Mouse (Mus musculus): ENCODE data around the gene Adprhl2. TPM values are rescaled to one million over a fixed set of nuclear protein-coding genes. Genes with fewer than 3 reads are reported as not detected.

The Adprhl2 gene
- polyA plus RNA-seq, 1 experiment from 2014 or later: 26.1 TPM

DNA sequence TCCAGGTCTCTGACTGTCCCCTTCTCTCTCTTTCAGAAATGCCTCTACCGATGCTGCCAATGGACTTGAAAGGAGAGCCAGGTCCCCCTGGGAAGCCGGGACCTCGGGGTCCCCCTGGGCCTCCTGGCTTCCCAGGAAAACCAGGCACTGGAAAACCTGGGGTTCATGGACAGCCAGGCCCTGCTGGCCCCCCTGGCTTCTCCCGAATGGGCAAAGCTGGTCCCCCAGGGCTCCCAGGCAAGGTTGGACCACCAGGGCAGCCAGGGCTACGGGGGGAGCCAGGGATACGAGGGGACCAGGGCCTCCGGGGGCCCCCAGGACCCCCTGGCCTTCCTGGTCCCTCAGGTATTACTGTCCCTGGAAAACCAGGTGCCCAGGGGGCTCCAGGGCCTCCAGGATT, 11.2 kb downstream of the Adprhl2 start:
- WGBS (ENCODE audit: insufficient replicate concordance): 50% methylated on average over 7 of the region's 7 CpGs
- ATAC-seq (ENCODE audit: low read depth): no peak
- no peaks in the 10 kb centered on the region; the same call in 1 of the 2 replicates for H3K9me3 ChIP-seq (replicated peaks; ENCODE audit: control insufficient read depth, low read length)

DNA sequence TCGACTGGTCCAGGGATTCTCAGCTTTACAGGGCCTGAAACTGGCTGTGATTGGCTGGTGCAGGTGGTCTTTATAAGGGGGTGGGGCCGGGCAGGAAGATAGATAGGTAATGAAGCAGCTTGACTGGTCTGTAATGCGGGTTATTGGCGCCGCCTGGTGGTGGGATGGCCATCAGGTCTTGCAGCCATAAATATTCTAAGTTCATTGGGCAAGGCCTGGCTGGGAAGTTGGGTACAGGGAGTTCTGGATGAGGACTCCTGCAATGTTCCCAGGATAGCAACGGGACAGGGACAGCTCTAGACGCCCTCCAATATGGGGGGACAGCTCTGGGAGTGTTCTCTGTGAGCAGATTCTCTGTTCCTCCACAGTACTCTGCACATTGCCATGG, 11.6 kb downstream of the Adprhl2 start:
- no peak overlapping the region for H3K9ac ChIP-seq (ENCODE audit: low read depth, low read length)
- WGBS (ENCODE audit: insufficient replicate concordance): under 1% methylated on average over 7 of the region's 7 CpGs
- H3K27ac ChIP-seq (ENCODE audit: low read length): no peak overlapping the region
- H3K4me2 ChIP-seq (ENCODE audit: low read depth, low read length): peak overlapping the region; percentile 12; the same call in 1 of the 2 replicates
- 0 out of 2 replicates have a peak, but pooled peaks cover 3% of the 10 kb centered on the region for H3K4me1 ChIP-seq (ENCODE audit: control insufficient read depth, low read depth, low read length)
- no peak overlapping the region for H3K4me3 ChIP-seq (ENCODE audit: low read depth, low read length)
- no peak for ATAC-seq (ENCODE audit: low read depth)
- H3K9me3 ChIP-seq (replicated peaks; ENCODE audit: control insufficient read depth, low read length): no peaks in the 10 kb centered on the region; the same call in 1 of the 2 replicates
- no peaks in the 10 kb centered on the region for H3K36me3 ChIP-seq (ENCODE audit: control insufficient read depth, insufficient read depth)
- no peaks in the 10 kb centered on the region for H3K27me3 ChIP-seq (ENCODE audit: control insufficient read depth, insufficient read depth, low read depth, low read length)

More for the DNA sequence above, 11.2 kb downstream of the Adprhl2 start:
- Histone ChIP-seq H3K4me2 (ENCODE audit: low read depth, low read length) (no peak overlapping the region), H3K27ac (ENCODE audit: low read length) (no peak overlapping the region), H3K9ac (ENCODE audit: low read depth, low read length) (no peak overlapping the region), H3K4me3 (ENCODE audit: low read depth, low read length) (no peak overlapping the region), H3K36me3 (ENCODE audit: control insufficient read depth, insufficient read depth) (no peaks in the 10 kb centered on the region), H3K4me1 (ENCODE audit: control insufficient read depth, low read depth, low read length) (0 out of 2 replicates have a peak, but pooled peaks cover 3% of the 10 kb centered on the region), H3K27me3 (ENCODE audit: control insufficient read depth, insufficient read depth, low read depth, low read length) (no peaks in the 10 kb centered on the region)

GRCm38 (mm10) chr4:126309211-126309921, 12.1 kb downstream of the Adprhl2 start:
- ATAC-seq (ENCODE audit: low read depth): no peak
- no peak overlapping the region for H3K27ac ChIP-seq (ENCODE audit: low read length)
- peak overlapping the region; percentile 12; the same call in 1 of the 2 replicates for H3K4me2 ChIP-seq (ENCODE audit: low read depth, low read length)
- H3K9ac ChIP-seq (ENCODE audit: low read depth, low read length): no peak overlapping the region
- WGBS (ENCODE audit: insufficient replicate concordance): 14% methylated on average over 20 of the region's 20 CpGs
- H3K9me3 ChIP-seq (replicated peaks; ENCODE audit: control insufficient read depth, low read length): no peaks in the 10 kb centered on the region; the same call in 1 of the 2 replicates
- H3K27me3 ChIP-seq (ENCODE audit: control insufficient read depth, insufficient read depth, low read depth, low read length): no peaks in the 10 kb centered on the region
- H3K4me1 ChIP-seq (ENCODE audit: control insufficient read depth, low read depth, low read length): 0 out of 2 replicates have a peak, but pooled peaks cover 3% of the 10 kb centered on the region
- no peaks in the 10 kb centered on the region for H3K36me3 ChIP-seq (ENCODE audit: control insufficient read depth, insufficient read depth)
- H3K4me3 ChIP-seq (ENCODE audit: low read depth, low read length): no peak overlapping the region

DNA sequence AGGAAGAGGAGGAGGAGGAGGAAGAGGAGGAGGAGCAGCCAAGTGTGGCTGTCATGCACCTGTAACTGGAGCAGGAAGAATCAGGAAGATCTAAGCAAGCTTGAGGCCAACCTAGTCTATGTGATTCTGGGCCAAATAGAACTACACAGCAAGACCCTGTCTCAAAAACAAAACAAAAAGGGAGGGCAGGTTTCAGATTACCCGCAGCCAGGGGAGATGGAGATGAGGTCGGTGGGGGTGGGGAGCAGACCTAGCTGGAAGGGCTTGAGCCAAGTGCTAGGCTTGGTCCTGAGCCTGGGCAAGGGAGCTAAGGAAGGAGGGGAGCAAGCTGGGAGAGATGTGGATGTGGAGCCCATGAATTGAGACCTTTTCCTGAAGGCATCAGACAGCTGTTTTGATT, 14.7 kb downstream of the Adprhl2 start:
- H3K9me3 ChIP-seq (replicated peaks; ENCODE audit: control insufficient read depth, low read length): no peaks in the 10 kb centered on the region; the same call in 1 of the 2 replicates
- no peak overlapping the region for H3K9ac ChIP-seq (ENCODE audit: low read depth, low read length)
- no peaks in the 10 kb centered on the region for H3K36me3 ChIP-seq (ENCODE audit: control insufficient read depth, insufficient read depth)
- peaks cover 15% of the 10 kb centered on the region for H3K27me3 ChIP-seq (ENCODE audit: control insufficient read depth, insufficient read depth, low read depth, low read length)
- H3K4me3 ChIP-seq (ENCODE audit: low read depth, low read length): no peak overlapping the region
- H3K27ac ChIP-seq (ENCODE audit: low read length): no peak overlapping the region
- WGBS (ENCODE audit: insufficient replicate concordance): 25% methylated on average over 2 of the region's 2 CpGs
- H3K4me1 ChIP-seq (ENCODE audit: control insufficient read depth, low read depth, low read length): 0 out of 2 replicates have a peak, but pooled peaks cover 3% of the 10 kb centered on the region
- no peak overlapping the region for H3K4me2 ChIP-seq (ENCODE audit: low read depth, low read length)
- ATAC-seq (ENCODE audit: low read depth): no peak

- H3K4me2 ChIP-seq (ENCODE audit: low read depth, low read length): no peak overlapping the region
- no peak for ATAC-seq (ENCODE audit: low read depth)
These were observed 15.4 kb downstream of the Adprhl2 start for GRCm38 (mm10) chr4:126306058-126306457.

GRCm38 (mm10) chr4:126305428-126305827, 16.1 kb downstream of the Adprhl2 start:
- ATAC-seq (ENCODE audit: low read depth): no peak

More at GRCm38 (mm10) chr4:126306058-126306457, 15.4 kb downstream of the Adprhl2 start:
- Histone ChIP-seq H3K27me3 (ENCODE audit: control insufficient read depth, insufficient read depth, low read depth, low read length) (peaks cover 23% of the 10 kb centered on the region), H3K9me3 (replicated peaks; ENCODE audit: control insufficient read depth, low read length) (no peaks in the 10 kb centered on the region; the same call in 1 of the 2 replicates), H3K4me1 (ENCODE audit: control insufficient read depth, low read depth, low read length) (peaks cover 3% of the 10 kb centered on the region), H3K36me3 (ENCODE audit: control insufficient read depth, insufficient read depth) (no peaks in the 10 kb centered on the region), H3K4me3 (ENCODE audit: low read depth, low read length) (no peak overlapping the region), H3K9ac (ENCODE audit: low read depth, low read length) (no peak overlapping the region), H3K27ac (ENCODE audit: low read length) (no peak overlapping the region)
- WGBS (ENCODE audit: insufficient replicate concordance): 71% methylated on average over 6 of the region's 6 CpGs

GRCm38 (mm10) chr4:126303877-126304276, 17.6 kb downstream of the Adprhl2 start:
- no peak overlapping the region for H3K4me2 ChIP-seq (ENCODE audit: low read depth, low read length)
- H3K27me3 ChIP-seq (ENCODE audit: control insufficient read depth, insufficient read depth, low read depth, low read length): peaks cover 40% of the 10 kb centered on the region
- H3K36me3 ChIP-seq (ENCODE audit: control insufficient read depth, insufficient read depth): no peaks in the 10 kb centered on the region
- no peak overlapping the region for H3K27ac ChIP-seq (ENCODE audit: low read length)
- no peak for ATAC-seq (ENCODE audit: low read depth)
- H3K4me3 ChIP-seq (ENCODE audit: low read depth, low read length): no peak overlapping the region
- WGBS (ENCODE audit: insufficient replicate concordance): 52% methylated on average over 4 of the region's 4 CpGs
- no peaks in the 10 kb centered on the region; the same call in 1 of the 2 replicates for H3K9me3 ChIP-seq (replicated peaks; ENCODE audit: control insufficient read depth, low read length)
- H3K9ac ChIP-seq (ENCODE audit: low read depth, low read length): no peak overlapping the region
- H3K4me1 ChIP-seq (ENCODE audit: control insufficient read depth, low read depth, low read length): no peaks in the 10 kb centered on the region; the same call in none of the 2 replicates

More at GRCm38 (mm10) chr4:126305428-126305827, 16.1 kb downstream of the Adprhl2 start:
- Histone ChIP-seq H3K4me3 (ENCODE audit: low read depth, low read length) (no peak overlapping the region), H3K9me3 (replicated peaks; ENCODE audit: control insufficient read depth, low read length) (no peaks in the 10 kb centered on the region; the same call in 1 of the 2 replicates), H3K27me3 (ENCODE audit: control insufficient read depth, insufficient read depth, low read depth, low read length) (peaks cover 29% of the 10 kb centered on the region), H3K4me1 (ENCODE audit: control insufficient read depth, low read depth, low read length) (peaks cover 3% of the 10 kb centered on the region), H3K9ac (ENCODE audit: low read depth, low read length) (no peak overlapping the region), H3K36me3 (ENCODE audit: control insufficient read depth, insufficient read depth) (no peaks in the 10 kb centered on the region), H3K27ac (ENCODE audit: low read length) (no peak overlapping the region), H3K4me2 (ENCODE audit: low read depth, low read length) (no peak overlapping the region)
- WGBS (ENCODE audit: insufficient replicate concordance): 51% methylated on average over 1 of the region's 1 CpGs

GRCm38 (mm10) chr4:126301584-126302309, 19.8 kb downstream of the Adprhl2 start:
- Histone ChIP-seq H3K9ac (ENCODE audit: low read depth, low read length) (no peak overlapping the region), H3K27me3 (ENCODE audit: control insufficient read depth, insufficient read depth, low read depth, low read length) (peaks cover 53% of the 10 kb centered on the region), H3K4me3 (ENCODE audit: low read depth, low read length) (no peak overlapping the region), H3K9me3 (replicated peaks; ENCODE audit: control insufficient read depth, low read length) (no peaks in the 10 kb centered on the region; the same call in 1 of the 2 replicates), H3K4me2 (ENCODE audit: low read depth, low read length) (0 out of 2 replicates have a peak overlapping the region, but pooled peaks have one; percentile 42), H3K36me3 (ENCODE audit: control insufficient read depth, insufficient read depth) (no peaks in the 10 kb centered on the region), H3K4me1 (ENCODE audit: control insufficient read depth, low read depth, low read length) (peaks cover 4% of the 10 kb centered on the region), H3K27ac (ENCODE audit: low read length) (no peak overlapping the region)
- 7% methylated on average over 27 of the region's 27 CpGs for WGBS (ENCODE audit: insufficient replicate concordance)
- no peak for ATAC-seq (ENCODE audit: low read depth)

All from liver, embryonic 16.5 days (tissue).